Mouse (Mus musculus) splenic B cell, adult 2 months (primary cell): ENCODE data around the gene Ash1l.

ENCODE experiments used
- DNase-seq: peaks from one replicate; pipeline ENCODE4 v3.0.0-alpha.2; 2011; ENCODE audit warnings: low read depth, low spot score
- H3K27me3 ChIP-seq: 2 replicates; pipeline ENCODE4 v1.6.1; 2012; ENCODE audit warnings: mild to moderate bottlenecking, low read length, moderate library complexity, mixed read lengths; ENCODE audit not compliant: control insufficient read depth, poor library complexity, insufficient read depth, severe bottlenecking
- H3K36me3 ChIP-seq: 2 replicates; pipeline ENCODE4 v1.6.1; 2012; ENCODE audit warnings: mild to moderate bottlenecking, low read length, moderate library complexity, mixed read lengths; ENCODE audit not compliant: control insufficient read depth, poor library complexity, insufficient read depth, severe bottlenecking

Ash1l gene

GRCm38 (mm10) chr3:89092509-89093090 lies 142.2 kb downstream of the Ash1l start:
- Histone ChIP-seq H3K27me3 (no peaks in the 10 kb centered on the region), H3K36me3 (no peaks in the 10 kb centered on the region)
- no peak for DNase-seq

- H3K27me3 ChIP-seq: no peaks in the 10 kb centered on the region
- H3K36me3 ChIP-seq: no peaks in the 10 kb centered on the region
- peak; percentile 72 for DNase-seq
Measured at GRCm38 (mm10) chr3:89093175-89093574, 142.8 kb downstream of the Ash1l start, which contains the start of gene Rusc1. Gene Rusc1, minus strand, starts transcription at chr3:89093311.

GRCm38 (mm10) chr3:89094021-89094420 lies 143.6 kb downstream of the Ash1l start:
- no peak for DNase-seq
- Histone ChIP-seq H3K27me3 (no peaks in the 10 kb centered on the region), H3K36me3 (no peaks in the 10 kb centered on the region)

- Histone ChIP-seq H3K27me3 (no peaks in the 10 kb centered on the region), H3K36me3 (no peaks in the 10 kb centered on the region)
- no peak for DNase-seq
Measured at GRCm38 (mm10) chr3:89100811-89101210, 150.4 kb downstream of the Ash1l start, which contains the start of gene Gm43738. Gene Gm43738, minus strand, starts transcription at chr3:89101099.

- no peak for DNase-seq
- no peaks in the 10 kb centered on the region for H3K27me3 ChIP-seq
Measured at GRCm38 (mm10) chr3:89101459-89101811, 151.0 kb downstream of the Ash1l start.

DNA sequence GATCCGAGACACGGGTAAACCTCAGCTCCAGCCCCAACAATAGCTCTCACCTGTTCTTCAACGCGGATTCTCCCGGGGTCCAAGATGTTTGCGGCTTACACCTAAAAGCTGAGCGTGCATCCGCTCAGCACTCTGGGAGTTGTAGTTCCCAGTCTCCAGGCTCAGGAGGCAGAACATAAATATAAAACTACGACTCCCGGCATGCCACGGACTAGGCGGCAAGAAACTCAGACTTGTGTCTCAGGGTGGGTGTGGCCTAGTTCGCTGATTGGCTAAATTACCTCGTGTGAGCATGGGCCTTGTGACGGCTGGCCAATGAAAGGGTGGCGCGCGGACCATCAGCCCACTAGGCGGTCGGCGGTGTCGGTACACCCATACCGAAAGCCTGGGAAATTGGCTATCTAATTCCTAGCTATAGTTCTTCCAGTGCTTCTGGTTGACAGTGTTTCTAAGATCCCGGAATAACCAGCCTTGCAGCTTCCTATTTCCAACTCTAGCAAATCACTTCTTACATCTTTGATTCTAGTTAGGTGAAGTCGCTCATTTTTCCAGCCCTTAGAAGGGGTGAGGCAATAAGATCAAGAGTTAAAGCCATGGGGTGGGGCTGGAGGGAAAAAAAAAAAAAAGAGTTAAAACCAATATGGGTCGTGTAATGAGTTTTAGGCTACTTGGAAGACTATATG lies 151.5 kb downstream of the Ash1l start, which contains the start of gene Fdps:
TSS of gene Fdps (minus strand) at position 148 of the 683 bp plus-strand sequence.
- Histone ChIP-seq H3K27me3 (no peaks in the 10 kb centered on the region), H3K36me3 (no peaks in the 10 kb centered on the region)
- DNase-seq: peak; percentile 99

More at GRCm38 (mm10) chr3:89101459-89101811, 151.0 kb downstream of the Ash1l start:
- no peaks in the 10 kb centered on the region for H3K36me3 ChIP-seq

DNA sequence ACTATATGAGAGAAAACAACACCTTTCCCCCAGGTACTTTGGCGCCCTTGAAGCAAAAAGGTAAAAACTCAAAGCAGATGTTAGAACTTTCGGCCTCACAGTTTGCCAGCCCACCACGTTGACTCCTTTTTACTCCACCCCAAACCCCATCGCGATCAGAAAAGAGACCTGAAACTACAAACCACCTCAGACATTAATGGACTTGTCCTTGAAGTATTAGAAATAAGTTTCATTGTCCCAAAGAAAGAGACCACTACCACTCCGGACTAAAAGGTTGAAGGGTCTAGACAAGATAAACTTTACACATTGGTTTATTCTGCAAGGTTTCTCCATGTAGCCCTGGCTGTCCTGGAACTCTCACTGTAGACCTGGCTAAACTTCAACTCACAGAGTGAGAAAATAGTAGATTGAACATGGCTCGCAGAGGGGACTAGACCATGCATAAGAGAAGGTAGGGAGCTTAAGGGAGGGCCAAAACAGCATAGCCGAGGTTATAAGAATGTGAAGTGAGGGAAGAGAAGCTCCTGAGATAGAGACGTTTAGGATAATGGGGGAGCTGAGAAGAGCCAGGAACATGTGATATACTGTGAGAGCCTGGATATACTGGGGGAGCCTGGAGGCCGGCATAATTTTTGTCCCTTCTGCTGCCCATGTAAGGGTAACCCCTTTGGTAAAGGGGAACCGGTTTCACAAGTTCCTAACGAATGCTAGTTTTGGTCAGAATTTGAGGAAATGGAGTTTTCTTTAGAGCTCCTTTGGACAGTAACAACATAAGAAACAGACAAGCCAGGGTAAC lies 152.3 kb downstream of the Ash1l start:
- no peaks in the 10 kb centered on the region for H3K36me3 ChIP-seq
- no peak for DNase-seq
- no peaks in the 10 kb centered on the region for H3K27me3 ChIP-seq

DNA sequence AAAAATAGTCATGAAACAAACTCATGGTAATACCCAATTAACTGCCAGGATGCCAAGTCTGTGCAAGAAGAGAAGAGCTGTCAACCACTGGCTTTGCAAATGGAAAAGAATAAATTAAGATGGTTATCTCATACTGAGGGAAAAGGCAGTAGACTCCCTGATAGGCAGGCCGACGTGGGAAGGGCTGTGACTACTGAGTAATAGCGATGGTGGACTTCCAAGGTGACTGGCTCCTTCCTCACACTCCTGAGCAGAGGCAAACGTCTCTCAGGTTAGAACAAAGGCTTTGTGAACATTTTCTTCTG lies 152.8 kb downstream of the Ash1l start:
- Histone ChIP-seq H3K36me3 (no peaks in the 10 kb centered on the region), H3K27me3 (no peaks in the 10 kb centered on the region)
- no peak for DNase-seq

DNA sequence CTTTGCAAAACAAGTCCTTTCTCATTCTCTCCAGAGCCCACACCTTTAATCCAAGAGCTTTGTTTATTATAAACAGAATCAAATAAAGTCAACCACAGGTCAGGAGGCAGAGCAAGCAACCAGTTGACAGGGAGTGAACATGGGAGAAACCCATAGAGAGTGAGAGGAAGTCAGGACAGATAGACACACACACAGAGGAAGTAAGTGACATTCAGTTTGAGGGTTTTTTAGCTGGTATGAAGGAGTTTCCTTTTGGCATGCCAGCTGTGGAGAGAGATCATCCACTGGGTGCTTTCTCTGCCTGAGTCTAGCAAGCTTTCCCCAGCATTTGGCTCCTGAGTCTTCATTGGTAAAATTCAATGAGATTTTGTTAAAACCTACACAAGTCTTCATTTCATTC lies 156.5 kb downstream of the Ash1l start:
- H3K36me3 ChIP-seq: no peaks in the 10 kb centered on the region
- H3K27me3 ChIP-seq: no peaks in the 10 kb centered on the region
- DNase-seq: no peak

DNA sequence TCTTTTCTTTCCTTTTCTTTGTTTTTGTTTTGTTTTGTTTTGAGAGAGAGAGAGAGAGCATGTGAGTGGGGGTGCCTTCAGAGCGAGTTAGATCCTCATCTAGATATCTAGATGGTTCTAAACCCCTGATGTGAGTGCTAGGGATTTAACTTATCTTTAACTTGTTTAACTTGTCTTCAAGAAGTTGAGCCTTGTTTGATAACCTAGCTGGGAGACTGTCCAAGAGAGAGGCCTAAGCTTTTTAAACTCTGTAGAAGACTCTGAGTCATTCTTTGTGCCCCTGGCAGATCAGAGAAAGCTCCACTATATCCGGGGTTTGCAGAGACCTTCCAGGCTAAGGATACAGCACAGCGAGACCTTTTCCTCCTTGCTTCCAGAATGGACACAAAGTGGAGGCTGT lies 157.1 kb downstream of the Ash1l start:
- no peak for DNase-seq
- H3K36me3 ChIP-seq: no peaks in the 10 kb centered on the region
- no peaks in the 10 kb centered on the region for H3K27me3 ChIP-seq

- H3K27me3 ChIP-seq: no peaks in the 10 kb centered on the region
- no peak for DNase-seq
- no peaks in the 10 kb centered on the region for H3K36me3 ChIP-seq
Measured at GRCm38 (mm10) chr3:89108146-89108545, 157.7 kb downstream of the Ash1l start.

GRCm38 (mm10) chr3:89113058-89113457 lies 162.6 kb downstream of the Ash1l start:
- no peaks in the 10 kb centered on the region for H3K36me3 ChIP-seq
- DNase-seq: no peak
- no peaks in the 10 kb centered on the region for H3K27me3 ChIP-seq

GRCm38 (mm10) chr3:89115522-89115921 lies 165.1 kb downstream of the Ash1l start:
- Histone ChIP-seq H3K27me3 (no peaks in the 10 kb centered on the region), H3K36me3 (no peaks in the 10 kb centered on the region)
- DNase-seq: peak; percentile 72

DNA sequence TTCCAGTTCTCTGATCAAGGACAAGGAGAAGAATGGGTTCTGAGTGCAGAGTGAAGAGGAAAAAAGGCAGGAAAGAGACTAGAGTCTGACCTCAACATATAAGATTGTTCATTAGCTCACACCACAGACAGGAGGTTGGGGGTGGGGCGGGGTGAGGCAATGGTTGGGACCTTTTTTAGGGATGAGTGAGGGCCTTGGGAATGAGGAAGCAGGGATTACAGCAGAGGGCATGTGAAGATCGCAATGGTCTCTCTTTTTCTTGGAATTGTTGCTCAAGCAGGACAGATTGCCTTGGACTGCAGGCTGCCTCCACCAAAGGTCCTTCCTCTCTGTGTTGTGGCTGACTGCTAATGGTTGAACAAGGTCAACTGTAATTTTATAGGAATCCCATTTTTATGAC lies 172.9 kb downstream of the Ash1l start:
- DNase-seq: no peak

GRCm38 (mm10) chr3:89124241-89124640 lies 173.8 kb downstream of the Ash1l start:
- Histone ChIP-seq H3K36me3 (no peaks in the 10 kb centered on the region), H3K27me3 (no peaks in the 10 kb centered on the region)
- DNase-seq: no peak

More for the DNA sequence above, 172.9 kb downstream of the Ash1l start:
- H3K36me3 ChIP-seq: no peaks in the 10 kb centered on the region
- no peaks in the 10 kb centered on the region for H3K27me3 ChIP-seq
